Mouse (Mus musculus): ENCODE results near the gene Wipi1. TPM values are rescaled to one million over a fixed set of nuclear protein-coding genes. Genes with fewer than 3 reads are reported as not detected.

The Wipi1 gene
- polyA plus RNA-seq, 2 experiments, result 36.9 to 37.5 TPM

GRCm38 (mm10) chr11:109578536-109578935 is 33.2 kb downstream of the Wipi1 start:
- no peak overlapping the region for H3K27ac ChIP-seq (replicated peaks; ENCODE audit: low read depth, low read length)
- TF ChIP-seq POLR2A (IDR thresholded peaks at IDR 0.05; ENCODE audit: borderline replicate concordance, extremely low read depth, insufficient read depth, insufficient read length), result no peak
- H3K4me1 ChIP-seq (ENCODE audit: control insufficient read depth, insufficient read depth, low read length), result no peaks in the 10 kb centered on the region
- H3K27me3 ChIP-seq (ENCODE audit: control insufficient read depth, insufficient read depth, low read length), result no peaks in the 10 kb centered on the region
- H3K9ac ChIP-seq (ENCODE audit: low read depth, low read length, severe bottlenecking), result no peak overlapping the region
- H3K9me3 ChIP-seq (ENCODE audit: control insufficient read depth, low read length), result no peaks in the 10 kb centered on the region
- no peak overlapping the region for H3K4me3 ChIP-seq (replicated peaks; ENCODE audit: low read length)
- H3K4me2 ChIP-seq (replicated peaks; ENCODE audit: low read depth, low read length, severe bottlenecking), result no peak overlapping the region
- H3K36me3 ChIP-seq (ENCODE audit: control insufficient read depth, insufficient read depth, low read length), result peaks cover 59% of the 10 kb centered on the region
- no peak for ATAC-seq (ENCODE audit: low FRiP score, low read depth)
- no peak for DNase-seq (ENCODE audit: low spot score)
- WGBS, result 76% methylated on average over 3 of the region's 3 CpGs

- Histone ChIP-seq H3K27me3 (ENCODE audit: control insufficient read depth, insufficient read depth, low read length) (no peaks in the 10 kb centered on the region), H3K9ac (ENCODE audit: low read depth, low read length, severe bottlenecking) (no peak overlapping the region), H3K4me2 (replicated peaks; ENCODE audit: low read depth, low read length, severe bottlenecking) (no peak overlapping the region), H3K4me1 (ENCODE audit: control insufficient read depth, insufficient read depth, low read length) (no peaks in the 10 kb centered on the region), H3K36me3 (ENCODE audit: control insufficient read depth, insufficient read depth, low read length) (peaks cover 40% of the 10 kb centered on the region), H3K4me3 (replicated peaks; ENCODE audit: low read length) (no peak overlapping the region), H3K27ac (replicated peaks; ENCODE audit: low read depth, low read length) (no peak overlapping the region), H3K9me3 (ENCODE audit: control insufficient read depth, low read length) (no peaks in the 10 kb centered on the region)
- ATAC-seq (ENCODE audit: low FRiP score, low read depth), result no peak
- no peak for TF ChIP-seq POLR2A (IDR thresholded peaks at IDR 0.05; ENCODE audit: borderline replicate concordance, extremely low read depth, insufficient read depth, insufficient read length)
- DNase-seq (ENCODE audit: low spot score), result peak; percentile 36
- WGBS, result 80% methylated on average over 6 of the region's 6 CpGs
Measured at GRCm38 (mm10) chr11:109575832-109576231, 35.9 kb downstream of the Wipi1 start.

GRCm38 (mm10) chr11:109574604-109575003 is 37.2 kb downstream of the Wipi1 start:
- Histone ChIP-seq H3K9me3 (ENCODE audit: control insufficient read depth, low read length) (no peaks in the 10 kb centered on the region), H3K27ac (replicated peaks; ENCODE audit: low read depth, low read length) (no peak overlapping the region), H3K4me2 (replicated peaks; ENCODE audit: low read depth, low read length, severe bottlenecking) (no peak overlapping the region), H3K4me1 (ENCODE audit: control insufficient read depth, insufficient read depth, low read length) (no peaks in the 10 kb centered on the region), H3K9ac (ENCODE audit: low read depth, low read length, severe bottlenecking) (no peak overlapping the region), H3K4me3 (replicated peaks; ENCODE audit: low read length) (no peak overlapping the region), H3K27me3 (ENCODE audit: control insufficient read depth, insufficient read depth, low read length) (no peaks in the 10 kb centered on the region), H3K36me3 (ENCODE audit: control insufficient read depth, insufficient read depth, low read length) (peaks cover 30% of the 10 kb centered on the region)
- no peak for ATAC-seq (ENCODE audit: low FRiP score, low read depth)
- DNase-seq (ENCODE audit: low spot score), result no peak
- TF ChIP-seq POLR2A (IDR thresholded peaks at IDR 0.05; ENCODE audit: borderline replicate concordance, extremely low read depth, insufficient read depth, insufficient read length), result no peak
- 87% methylated on average over 2 of the region's 2 CpGs for WGBS

- Histone ChIP-seq H3K4me1 (ENCODE audit: control insufficient read depth, insufficient read depth, low read length) (no peaks in the 10 kb centered on the region), H3K27ac (replicated peaks; ENCODE audit: low read depth, low read length) (no peak overlapping the region), H3K4me2 (replicated peaks; ENCODE audit: low read depth, low read length, severe bottlenecking) (no peak overlapping the region), H3K36me3 (ENCODE audit: control insufficient read depth, insufficient read depth, low read length) (peaks cover 14% of the 10 kb centered on the region), H3K27me3 (ENCODE audit: control insufficient read depth, insufficient read depth, low read length) (no peaks in the 10 kb centered on the region), H3K9ac (ENCODE audit: low read depth, low read length, severe bottlenecking) (no peak overlapping the region), H3K4me3 (replicated peaks; ENCODE audit: low read length) (no peak overlapping the region), H3K9me3 (ENCODE audit: control insufficient read depth, low read length) (no peaks in the 10 kb centered on the region)
- 90% methylated on average over 11 of the region's 11 CpGs for WGBS
- ATAC-seq (ENCODE audit: low FRiP score, low read depth) (no peak), DNase-seq (ENCODE audit: low spot score) (no peak)
- TF ChIP-seq POLR2A (IDR thresholded peaks at IDR 0.05; ENCODE audit: borderline replicate concordance, extremely low read depth, insufficient read depth, insufficient read length), result no peak
Measured at GRCm38 (mm10) chr11:109572051-109572450, 39.7 kb downstream of the Wipi1 start.

- H3K9me3 ChIP-seq (ENCODE audit: control insufficient read depth, low read length), result no peaks in the 10 kb centered on the region
- no peak for ATAC-seq (ENCODE audit: low FRiP score, low read depth)
- H3K27ac ChIP-seq (replicated peaks; ENCODE audit: low read depth, low read length), result no peak overlapping the region
- no peak overlapping the region for H3K9ac ChIP-seq (ENCODE audit: low read depth, low read length, severe bottlenecking)
- no peaks in the 10 kb centered on the region for H3K27me3 ChIP-seq (ENCODE audit: control insufficient read depth, insufficient read depth, low read length)
- no peak overlapping the region for H3K4me3 ChIP-seq (replicated peaks; ENCODE audit: low read length)
- H3K4me2 ChIP-seq (replicated peaks; ENCODE audit: low read depth, low read length, severe bottlenecking), result no peak overlapping the region
- TF ChIP-seq POLR2A (IDR thresholded peaks at IDR 0.05; ENCODE audit: borderline replicate concordance, extremely low read depth, insufficient read depth, insufficient read length), result no peak
- H3K36me3 ChIP-seq (ENCODE audit: control insufficient read depth, insufficient read depth, low read length), result peaks cover 3% of the 10 kb centered on the region; the same call in 1 of the 2 replicates
- no peak for DNase-seq (ENCODE audit: low spot score)
- 72% methylated on average over 7 of the region's 7 CpGs for WGBS
- H3K4me1 ChIP-seq (ENCODE audit: control insufficient read depth, insufficient read depth, low read length), result no peaks in the 10 kb centered on the region
Measured at GRCm38 (mm10) chr11:109569809-109570208, 42.0 kb downstream of the Wipi1 start.

Data from limb, embryonic 14.5 days (tissue).